Mouse (Mus musculus): Measurements from ENCODE around the gene Flt4. TPM values are rescaled to one million over a fixed set of nuclear protein-coding genes. Genes with fewer than 3 reads are reported as not detected.
"Not testable (repeated sequence)": the region's sequence is repeated elsewhere in the genome, so short reads cannot be mapped to it uniquely, and the experiment has no call there.

The Flt4 gene
- polyA plus RNA-seq (2015; fragmentation: Nextera tagmentation; extraction: Ambion mirVana) = 1.2 and 1.8 TPM in 2 replicates

GRCm38 (mm10) chr11:49608938-49609867 lies at the start of gene Flt4:
Flt4 (plus strand) TSS chr11:49609263.
- Histone ChIP-seq H3K27me3 (peaks cover 61% of the 10 kb centered on the region), H3K4me1 (replicated peaks) (peaks cover 11% of the 10 kb centered on the region), H3K4me2 (replicated peaks) (peak within 1 kb of the TSS; percentile 67), H3K4me3 (replicated peaks) (peak within 1 kb of the TSS; percentile 47)
- H3K9ac ChIP-seq (replicated peaks); H3K9me3 ChIP-seq; H3K36me3 ChIP-seq; H3K27ac ChIP-seq: not testable (repeated sequence)
- WGBS = 7% methylated on average over 42 of the region's 61 CpGs
- ATAC-seq = peak; percentile 80

- not testable (repeated sequence) for H3K9ac ChIP-seq (replicated peaks); H3K27ac ChIP-seq; H3K4me3 ChIP-seq (replicated peaks); ATAC-seq; H3K9me3 ChIP-seq; H3K27me3 ChIP-seq; H3K36me3 ChIP-seq; H3K4me2 ChIP-seq (replicated peaks); H3K4me1 ChIP-seq (replicated peaks)
- 37% methylated on average over 2 of the region's 2 CpGs for WGBS
Measured at GRCm38 (mm10) chr11:49575054-49575453, 34.0 kb upstream of the Flt4 start.

DNA sequence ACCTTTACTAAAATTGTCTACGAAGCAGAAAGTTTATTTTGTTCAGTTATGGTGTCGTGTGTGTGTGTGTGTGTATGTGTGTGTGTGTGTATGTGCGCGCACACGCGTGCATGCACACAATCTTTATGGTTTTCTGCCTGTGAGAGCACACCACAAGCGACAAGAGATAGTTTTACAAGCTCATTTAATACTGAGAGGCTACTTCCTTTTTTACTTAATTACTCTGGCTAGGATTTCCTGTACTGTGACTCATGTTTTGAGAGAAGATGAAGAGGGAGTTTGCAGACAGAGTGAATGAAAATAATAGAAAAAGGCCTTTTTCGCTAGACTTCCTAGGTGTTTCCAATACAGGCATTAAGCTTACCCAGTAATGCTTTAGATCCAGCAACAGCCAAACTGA lies 28.6 kb upstream of the Flt4 start:
- ATAC-seq = not testable (repeated sequence)
- 84% methylated on average over 8 of the region's 8 CpGs for WGBS

DNA sequence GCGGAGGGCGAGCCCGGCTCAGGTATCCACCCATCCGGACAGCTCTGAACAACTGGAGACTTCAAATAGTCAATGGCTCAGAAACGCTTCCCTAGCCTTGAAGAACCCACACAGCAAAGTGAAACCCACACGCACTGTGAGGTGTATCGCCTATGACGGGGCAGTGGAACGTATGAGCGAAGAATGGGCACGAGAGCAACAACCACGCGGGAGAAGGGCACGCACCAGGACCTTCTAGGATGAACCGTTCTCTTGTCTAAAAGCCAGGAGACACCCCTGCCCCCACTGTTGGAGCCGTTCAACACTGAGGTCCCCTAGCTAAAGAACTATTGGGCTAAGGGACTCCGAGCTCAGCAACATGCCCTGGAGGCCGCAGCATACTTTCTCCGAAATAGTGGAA lies 18.9 kb upstream of the Flt4 start:
- Histone ChIP-seq H3K4me3 (replicated peaks) (no peak overlapping the region), H3K9me3 (no peaks in the 10 kb centered on the region), H3K27ac (no peak overlapping the region), H3K9ac (replicated peaks) (no peak overlapping the region), H3K27me3 (no peaks in the 10 kb centered on the region), H3K4me2 (replicated peaks) (no peak overlapping the region), H3K4me1 (replicated peaks) (no peaks in the 10 kb centered on the region), H3K36me3 (no peaks in the 10 kb centered on the region)
- ATAC-seq = no peak
- WGBS = 95% methylated on average over 19 of the region's 19 CpGs

More for the DNA sequence above, 28.6 kb upstream of the Flt4 start:
- not testable (repeated sequence) for H3K36me3 ChIP-seq; H3K4me2 ChIP-seq (replicated peaks); H3K27me3 ChIP-seq; H3K9ac ChIP-seq (replicated peaks); H3K27ac ChIP-seq; H3K4me3 ChIP-seq (replicated peaks); H3K4me1 ChIP-seq (replicated peaks); H3K9me3 ChIP-seq

DNA sequence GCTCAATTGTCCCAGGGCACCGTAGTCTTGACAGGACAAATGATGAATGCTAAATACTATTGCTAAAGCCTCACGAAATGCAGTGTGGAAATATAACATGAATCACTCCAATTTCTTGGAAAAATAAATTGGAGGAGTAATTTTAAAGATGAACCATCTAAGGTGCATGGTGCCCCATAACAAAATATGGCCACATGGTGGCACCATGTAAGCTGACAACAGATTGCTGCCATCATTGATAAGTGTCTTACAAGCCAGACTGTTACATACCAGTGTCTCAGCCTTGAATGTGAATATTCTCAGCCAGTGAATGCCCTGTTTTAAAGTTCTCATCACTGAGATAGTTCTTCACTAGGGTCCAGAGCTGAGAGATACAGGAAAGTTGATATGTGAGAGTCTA lies 11.9 kb upstream of the Flt4 start:
- H3K4me2 ChIP-seq (replicated peaks); H3K9ac ChIP-seq (replicated peaks); ATAC-seq; H3K9me3 ChIP-seq; H3K4me1 ChIP-seq (replicated peaks); H3K36me3 ChIP-seq; H3K27ac ChIP-seq; H3K27me3 ChIP-seq; H3K4me3 ChIP-seq (replicated peaks): not testable (repeated sequence)
- 65% methylated on average over 2 of the region's 2 CpGs for WGBS

GRCm38 (mm10) chr11:49608306-49608705 lies 757 bp upstream of the Flt4 start:
- not testable (repeated sequence) for H3K9me3 ChIP-seq; ATAC-seq; H3K9ac ChIP-seq (replicated peaks); H3K4me3 ChIP-seq (replicated peaks); H3K27ac ChIP-seq; H3K36me3 ChIP-seq; H3K4me2 ChIP-seq (replicated peaks)
- WGBS = 88% methylated on average over 5 of the region's 5 CpGs
- peaks cover 11% of the 10 kb centered on the region for H3K4me1 ChIP-seq (replicated peaks)
- peaks cover 55% of the 10 kb centered on the region for H3K27me3 ChIP-seq

DNA sequence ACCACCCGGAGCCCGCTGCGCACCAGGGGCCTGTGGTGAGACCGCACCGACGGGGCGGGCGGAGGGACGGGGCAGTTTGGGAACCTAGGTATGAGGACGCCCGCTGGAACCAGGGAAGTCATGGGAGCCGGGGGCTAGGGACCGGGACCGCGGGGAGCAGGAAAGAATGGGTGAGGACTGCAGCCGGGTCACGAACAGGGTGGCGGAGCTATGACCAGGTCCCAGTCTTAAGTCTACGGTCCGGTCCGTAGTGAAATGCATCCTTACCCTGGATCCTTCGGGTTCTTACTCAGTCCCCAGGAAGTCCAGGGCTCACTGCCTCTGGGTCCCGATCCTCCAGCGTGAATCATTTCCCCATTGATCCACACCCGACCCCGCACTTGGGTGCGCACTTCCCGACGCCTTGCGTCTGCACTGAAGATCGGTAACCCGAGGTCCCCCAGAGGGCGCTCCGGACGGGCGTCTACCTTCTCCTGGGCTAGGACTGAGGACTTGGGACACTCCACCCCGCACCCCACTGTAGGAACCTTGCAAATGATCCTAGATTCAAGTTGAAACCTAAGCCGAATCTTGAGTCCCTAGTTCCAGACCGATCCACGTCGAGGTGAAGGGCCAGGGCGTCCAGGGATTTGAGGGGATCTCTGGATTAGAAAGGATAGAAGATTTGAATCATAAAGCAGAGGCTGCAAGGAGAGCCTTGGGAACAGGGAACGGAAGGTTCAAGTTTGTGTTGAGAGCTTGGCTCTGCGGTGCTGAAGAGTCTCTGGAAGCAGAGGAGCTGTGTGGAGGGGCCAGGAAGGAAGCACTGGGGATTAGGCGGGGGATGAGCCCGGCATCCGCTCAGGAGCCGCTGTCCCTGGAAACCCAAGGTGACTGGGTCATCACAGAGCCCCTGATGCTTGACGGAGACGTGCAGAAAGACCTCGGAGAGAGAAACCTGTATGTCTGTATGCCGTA lies 1.1 kb downstream of the Flt4 start:
- H3K4me1 ChIP-seq (replicated peaks) = peaks cover 11% of the 10 kb centered on the region
- peak; percentile 9 for ATAC-seq
- 2% methylated on average over 49 of the region's 52 CpGs for WGBS
- H3K27me3 ChIP-seq = peaks cover 61% of the 10 kb centered on the region
- not testable (repeated sequence) for H3K27ac ChIP-seq; H3K9me3 ChIP-seq; H3K36me3 ChIP-seq; H3K9ac ChIP-seq (replicated peaks)
- peak overlapping the region; percentile 47 for H3K4me3 ChIP-seq (replicated peaks)
- H3K4me2 ChIP-seq (replicated peaks) = peak overlapping the region; percentile 67

DNA sequence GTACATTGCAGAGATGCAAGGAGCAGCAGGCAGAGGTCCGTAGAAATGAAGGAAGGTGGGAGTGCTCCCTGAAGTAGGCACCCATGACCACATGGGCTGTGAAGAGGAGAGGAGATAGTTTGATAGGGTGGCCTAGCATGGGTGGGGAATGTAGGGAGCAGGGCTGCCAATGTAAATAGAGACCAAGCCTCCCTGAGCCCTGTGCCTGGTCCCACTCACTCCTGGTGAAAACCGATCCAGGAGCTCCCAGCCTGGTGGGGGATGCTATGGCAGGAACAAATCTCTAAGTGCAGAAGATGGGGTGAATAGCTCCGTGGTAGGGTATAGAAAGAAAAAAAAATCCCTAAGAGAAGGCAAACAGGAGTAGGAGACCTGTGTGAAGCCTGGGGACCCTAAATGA lies 2.3 kb downstream of the Flt4 start:
- H3K4me2 ChIP-seq (replicated peaks); H3K27ac ChIP-seq; H3K9me3 ChIP-seq; ATAC-seq; H3K9ac ChIP-seq (replicated peaks); H3K4me3 ChIP-seq (replicated peaks); H3K36me3 ChIP-seq: not testable (repeated sequence)
- Histone ChIP-seq H3K4me1 (replicated peaks) (peaks cover 11% of the 10 kb centered on the region), H3K27me3 (peaks cover 58% of the 10 kb centered on the region)
- WGBS = 29% methylated on average over 3 of the region's 3 CpGs

GRCm38 (mm10) chr11:49612154-49612553 lies 3.1 kb downstream of the Flt4 start:
- Histone ChIP-seq H3K27me3 (peaks cover 54% of the 10 kb centered on the region), H3K27ac (no peak overlapping the region), H3K4me1 (replicated peaks) (peaks cover 11% of the 10 kb centered on the region), H3K4me2 (replicated peaks) (no peak overlapping the region), H3K9me3 (no peaks in the 10 kb centered on the region), H3K36me3 (no peaks in the 10 kb centered on the region), H3K4me3 (replicated peaks) (no peak overlapping the region), H3K9ac (replicated peaks) (no peak overlapping the region)
- ATAC-seq = no peak
- WGBS = 68% methylated on average over 3 of the region's 3 CpGs

GRCm38 (mm10) chr11:49613349-49613748 lies 4.3 kb downstream of the Flt4 start:
- WGBS = 21% methylated on average over 10 of the region's 10 CpGs

GRCm38 (mm10) chr11:49615856-49616725 lies 7.0 kb downstream of the Flt4 start:
- no peaks in the 10 kb centered on the region for H3K4me1 ChIP-seq (replicated peaks)
- H3K9ac ChIP-seq (replicated peaks) = no peak overlapping the region
- no peaks in the 10 kb centered on the region for H3K9me3 ChIP-seq
- no peak overlapping the region for H3K27ac ChIP-seq
- no peak overlapping the region for H3K4me3 ChIP-seq (replicated peaks)
- ATAC-seq = no peak
- no peaks in the 10 kb centered on the region for H3K36me3 ChIP-seq
- 86% methylated on average over 10 of the region's 10 CpGs for WGBS
- peaks cover 20% of the 10 kb centered on the region for H3K27me3 ChIP-seq
- H3K4me2 ChIP-seq (replicated peaks) = no peak overlapping the region

More at GRCm38 (mm10) chr11:49613349-49613748, 4.3 kb downstream of the Flt4 start:
- no peak overlapping the region for H3K27ac ChIP-seq
- no peak overlapping the region for H3K4me3 ChIP-seq (replicated peaks)
- no peak overlapping the region for H3K4me2 ChIP-seq (replicated peaks)
- peaks cover 11% of the 10 kb centered on the region for H3K4me1 ChIP-seq (replicated peaks)
- no peaks in the 10 kb centered on the region for H3K36me3 ChIP-seq
- peaks cover 45% of the 10 kb centered on the region for H3K27me3 ChIP-seq
- no peak overlapping the region for H3K9ac ChIP-seq (replicated peaks)
- no peaks in the 10 kb centered on the region for H3K9me3 ChIP-seq
- ATAC-seq = no peak
